Mouse (Mus musculus) lung, embryonic 16.5 days (tissue): ENCODE measurements around the gene Sec24d. TPM values are rescaled to one million over a fixed set of nuclear protein-coding genes. Genes with fewer than 3 reads are reported as not detected.

ENCODE experiments used
- ATAC-seq: fragments of 200-750 bp; cut with Nextera tagmentation; 2 replicates; pipeline ENCODE4 v1.8.0; 2017; ENCODE audit warnings: low read depth, mild to moderate bottlenecking, moderate library complexity
- H3K27ac ChIP-seq: fragments of 300-500 bp; sonication (generic); 2 replicates; pipeline ENCODE4 v1.5.1; 2014; ENCODE audit warnings: mild to moderate bottlenecking, control low read depth, low read length
- H3K27me3 ChIP-seq: fragments of 300-500 bp; sonication (generic); 2 replicates; pipeline ENCODE4 v1.6.1; 2014; ENCODE audit warnings: low read depth, low read length, mixed read lengths; ENCODE audit not compliant: control insufficient read depth, insufficient read depth
- H3K36me3 ChIP-seq: fragments of 300-500 bp; sonication (generic); 2 replicates; pipeline ENCODE4 v1.6.1; 2014; ENCODE audit warnings: low read length; ENCODE audit not compliant: control insufficient read depth, insufficient read depth
- H3K4me1 ChIP-seq: fragments of 300-500 bp; sonication (generic); replicated peaks from 2 replicates; pipeline ENCODE4 v1.6.1; 2014; ENCODE audit warnings: low read length, mixed read lengths; ENCODE audit not compliant: control insufficient read depth, insufficient read depth
- H3K4me2 ChIP-seq: fragments of 300-500 bp; sonication (generic); 2 replicates; pipeline ENCODE4 v1.6.1; 2014; ENCODE audit warnings: low read depth, low read length, control low read depth
- H3K4me3 ChIP-seq: fragments of 300-500 bp; sonication (generic); 2 replicates; pipeline ENCODE4 v1.5.1; 2014; ENCODE audit warnings: mild to moderate bottlenecking, low read length, control low read depth
- H3K9ac ChIP-seq: fragments of 300-500 bp; sonication (generic); 2 replicates; pipeline ENCODE4 v1.6.1; 2014; ENCODE audit warnings: low read length, control low read depth
- H3K9me3 ChIP-seq: fragments of 300-500 bp; sonication (generic); 2 replicates; pipeline ENCODE4 v1.6.1; 2016; ENCODE audit warnings: low read length; ENCODE audit not compliant: control insufficient read depth
- WGBS: fragments of 180-500 bp; shearing (Covaris S2); extraction: QIAGEN DNeasy Blood & Tissue Kit; methylation state at CpG from one replicate; pipeline ENCODE4 v1.1.7; 2014; 5-methylcytosine and 5-hydroxymethylcytosine counted together
- polyA plus RNA-seq: library from polyadenylated mRNA; unstranded; fragments of >200 nt; fragmentation: Nextera tagmentation; extraction: Ambion mirVana; gene quantifications from 2 replicates; pipeline ENCODE4 v1.2.1, GENCODE M21; 2015

Gene Sec24d
- polyA plus RNA-seq, 1 experiment from 2014 or later = 73.7 TPM

GRCm38 (mm10) chr3:123313477-123313876, 46.2 kb downstream of the Sec24d start:
- ATAC-seq = no peak
- Histone ChIP-seq H3K9me3 (no peaks in the 10 kb centered on the region), H3K9ac (no peak overlapping the region), H3K36me3 (no peaks in the 10 kb centered on the region), H3K4me3 (no peak overlapping the region), H3K4me1 (peaks cover 2% of the 10 kb centered on the region; the same call in 1 of the 2 replicates), H3K27me3 (no peaks in the 10 kb centered on the region), H3K4me2 (no peak overlapping the region), H3K27ac (no peak overlapping the region)
- WGBS = 34% methylated on average over 5 of the region's 5 CpGs

DNA sequence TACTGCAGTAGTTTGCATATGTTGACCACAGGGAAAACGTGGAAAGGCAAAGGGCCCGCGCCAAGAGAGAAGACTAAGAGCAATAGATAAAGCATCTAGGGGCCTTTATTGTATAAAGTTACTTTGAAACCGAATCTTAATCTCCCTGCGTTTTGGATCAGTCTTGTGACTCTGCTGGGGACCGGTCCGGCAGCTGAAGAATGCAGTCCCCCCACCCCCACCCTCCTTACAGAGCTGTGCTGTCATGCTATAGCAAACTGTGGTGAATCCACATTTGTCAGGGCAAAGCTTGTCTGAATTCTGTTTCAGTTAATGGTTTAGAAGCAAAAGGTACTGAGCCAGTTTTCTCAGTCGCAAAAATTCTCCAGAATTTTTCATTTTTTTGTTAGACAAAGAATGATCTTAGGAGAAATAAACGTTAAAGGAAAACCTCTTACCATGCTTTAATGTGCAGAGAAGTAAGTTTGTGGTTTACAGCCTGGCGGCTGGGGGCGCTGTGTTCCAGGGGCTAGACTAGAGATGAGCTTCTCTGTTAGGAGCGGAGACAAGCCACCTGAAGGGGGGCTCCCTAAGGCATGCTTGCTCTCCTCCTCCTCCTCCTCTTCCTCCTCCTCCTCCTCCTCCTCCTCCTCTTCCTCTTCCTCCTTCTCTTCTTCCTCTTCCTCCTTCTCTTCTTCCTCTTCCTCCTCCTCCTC, 46.8 kb downstream of the Sec24d start:
- Histone ChIP-seq H3K4me2 (no peak overlapping the region), H3K9ac (no peak overlapping the region), H3K27me3 (no peaks in the 10 kb centered on the region), H3K4me3 (no peak overlapping the region), H3K36me3 (no peaks in the 10 kb centered on the region), H3K27ac (no peak overlapping the region), H3K9me3 (no peaks in the 10 kb centered on the region), H3K4me1 (peaks cover 2% of the 10 kb centered on the region; the same call in 1 of the 2 replicates)
- WGBS = 35% methylated on average over 12 of the region's 12 CpGs
- ATAC-seq = 0 out of 2 replicates have a peak, but pooled peaks have one; percentile 23

GRCm38 (mm10) chr3:123316066-123316465, 48.8 kb downstream of the Sec24d start:
- WGBS = 63% methylated on average over 6 of the region's 6 CpGs
- no peak for ATAC-seq
- Histone ChIP-seq H3K27ac (no peak overlapping the region), H3K4me2 (no peak overlapping the region), H3K27me3 (no peaks in the 10 kb centered on the region), H3K36me3 (no peaks in the 10 kb centered on the region), H3K4me1 (peaks cover 2% of the 10 kb centered on the region; the same call in 1 of the 2 replicates), H3K9me3 (no peaks in the 10 kb centered on the region), H3K4me3 (no peak overlapping the region), H3K9ac (no peak overlapping the region)

DNA sequence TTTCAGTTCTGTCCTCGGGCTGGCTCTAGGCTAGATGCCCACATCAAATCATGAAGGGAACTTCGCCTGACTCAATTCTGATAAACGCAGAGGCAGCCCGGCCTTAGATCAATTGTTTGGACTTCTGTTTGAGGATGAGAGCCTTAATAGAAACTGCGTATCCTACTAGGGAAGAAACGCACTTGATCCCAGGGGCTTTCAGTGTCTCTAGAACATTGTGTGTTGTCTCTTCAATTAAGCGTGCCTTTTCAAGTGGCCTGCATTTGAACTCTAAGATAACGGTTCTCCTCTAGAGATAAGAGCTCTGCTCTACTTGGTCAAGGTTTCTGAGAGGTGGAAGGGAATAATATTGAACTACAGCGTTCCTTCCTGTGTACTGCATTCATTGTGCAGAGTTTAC, 49.8 kb downstream of the Sec24d start:
- no peak overlapping the region for H3K4me3 ChIP-seq
- H3K4me1 ChIP-seq = peaks cover 2% of the 10 kb centered on the region; the same call in 1 of the 2 replicates
- H3K9ac ChIP-seq = no peak overlapping the region
- no peaks in the 10 kb centered on the region for H3K36me3 ChIP-seq
- ATAC-seq = no peak
- no peaks in the 10 kb centered on the region for H3K9me3 ChIP-seq
- no peaks in the 10 kb centered on the region for H3K27me3 ChIP-seq
- no peak overlapping the region for H3K4me2 ChIP-seq
- 48% methylated on average over 9 of the region's 9 CpGs for WGBS
- no peak overlapping the region for H3K27ac ChIP-seq

GRCm38 (mm10) chr3:123320341-123320740, 53.1 kb downstream of the Sec24d start:
- WGBS = 77% methylated on average over 9 of the region's 9 CpGs
- Histone ChIP-seq H3K27ac (no peak overlapping the region), H3K9me3 (no peaks in the 10 kb centered on the region), H3K4me1 (peaks cover 2% of the 10 kb centered on the region; the same call in 1 of the 2 replicates), H3K4me3 (no peak overlapping the region), H3K36me3 (no peaks in the 10 kb centered on the region), H3K9ac (no peak overlapping the region), H3K4me2 (no peak overlapping the region), H3K27me3 (no peaks in the 10 kb centered on the region)
- no peak for ATAC-seq

DNA sequence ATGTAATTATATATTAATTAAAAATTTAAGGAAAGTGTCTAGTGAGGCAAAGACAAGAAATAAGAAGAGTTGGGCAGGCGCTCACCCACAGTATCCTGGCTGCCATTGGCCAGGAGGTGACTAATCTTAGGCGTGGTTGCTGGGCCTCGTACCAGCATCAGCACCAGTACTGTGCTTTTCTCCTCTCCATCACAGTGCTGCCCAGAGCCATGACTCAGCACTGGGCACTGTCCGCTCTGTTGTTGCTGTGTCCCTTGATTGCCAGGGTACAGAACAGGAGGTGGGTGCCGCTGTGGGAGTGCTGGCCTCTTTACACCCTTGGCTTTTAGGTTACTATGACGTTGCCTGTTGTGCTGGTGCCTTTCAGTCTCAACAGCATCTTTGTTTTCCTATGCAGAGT, 54.4 kb downstream of the Sec24d start:
- Histone ChIP-seq H3K4me3 (no peak overlapping the region), H3K36me3 (no peaks in the 10 kb centered on the region), H3K9ac (no peak overlapping the region), H3K9me3 (no peaks in the 10 kb centered on the region), H3K27ac (no peak overlapping the region), H3K4me1 (peaks cover 2% of the 10 kb centered on the region; the same call in 1 of the 2 replicates), H3K4me2 (no peak overlapping the region), H3K27me3 (no peaks in the 10 kb centered on the region)
- 0 out of 2 replicates have a peak, but pooled peaks have one; percentile 38 for ATAC-seq
- 90% methylated on average over 6 of the region's 6 CpGs for WGBS

DNA sequence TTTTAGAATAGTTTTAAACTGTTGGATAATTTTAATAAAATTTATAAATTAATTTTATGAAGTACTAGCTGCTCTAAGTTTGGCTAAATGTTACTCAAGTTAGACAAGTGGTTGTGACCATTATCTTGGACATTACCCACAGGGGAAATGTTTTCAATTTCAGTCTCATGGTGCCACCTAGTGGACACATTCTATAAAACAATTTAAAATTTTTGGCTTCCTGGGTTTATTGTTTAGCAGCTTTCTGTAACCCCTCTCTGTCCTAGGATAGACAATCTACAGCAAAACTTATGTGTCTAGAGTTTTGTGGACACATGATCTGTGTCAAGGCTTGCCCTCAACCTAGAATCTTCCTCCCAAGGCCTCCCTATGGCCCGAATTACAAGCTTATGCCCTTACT, 54.9 kb downstream of the Sec24d start:
- Histone ChIP-seq H3K27ac (no peak overlapping the region), H3K36me3 (0 out of 2 replicates have a peak, but pooled peaks cover under 1% of the 10 kb centered on the region), H3K4me2 (no peak overlapping the region), H3K4me3 (no peak overlapping the region), H3K9me3 (no peaks in the 10 kb centered on the region), H3K27me3 (no peaks in the 10 kb centered on the region), H3K9ac (no peak overlapping the region), H3K4me1 (peaks cover 2% of the 10 kb centered on the region; the same call in 1 of the 2 replicates)
- no peak for ATAC-seq
- WGBS = 34% methylated on average over 1 of the region's 1 CpGs

- H3K9ac ChIP-seq = no peak overlapping the region
- no peak overlapping the region for H3K4me2 ChIP-seq
- H3K36me3 ChIP-seq = peaks cover 10% of the 10 kb centered on the region; the same call in 1 of the 2 replicates
- 44% methylated on average over 4 of the region's 4 CpGs for WGBS
- peaks cover 2% of the 10 kb centered on the region; the same call in 1 of the 2 replicates for H3K4me1 ChIP-seq
- no peak overlapping the region for H3K27ac ChIP-seq
- H3K9me3 ChIP-seq = no peaks in the 10 kb centered on the region
- H3K27me3 ChIP-seq = no peaks in the 10 kb centered on the region; the same call in 1 of the 2 replicates
- no peak overlapping the region for H3K4me3 ChIP-seq
- no peak for ATAC-seq
Measured at GRCm38 (mm10) chr3:123324326-123324725, 57.1 kb downstream of the Sec24d start.

- H3K4me3 ChIP-seq = no peak overlapping the region
- H3K36me3 ChIP-seq = peaks cover 12% of the 10 kb centered on the region; the same call in 1 of the 2 replicates
- peak; percentile 63; the same call in 1 of the 2 replicates for ATAC-seq
- 37% methylated on average over 6 of the region's 6 CpGs for WGBS
- peaks cover 10% of the 10 kb centered on the region for H3K4me1 ChIP-seq
- no peaks in the 10 kb centered on the region for H3K9me3 ChIP-seq
- no peak overlapping the region for H3K27ac ChIP-seq
- H3K9ac ChIP-seq = no peak overlapping the region
- no peaks in the 10 kb centered on the region; the same call in 1 of the 2 replicates for H3K27me3 ChIP-seq
- H3K4me2 ChIP-seq = no peak overlapping the region
Measured at GRCm38 (mm10) chr3:123329251-123329650, 62.0 kb downstream of the Sec24d start.
